Mouse (Mus musculus) MEL (cell line): ENCODE results near the gene Casz1.

Experiments
- CTCF ChIP-seq, 3 experiments: IDR thresholded peaks in 2 of 3; conservative IDR thresholded peaks in 1 of 3; 2 replicates each; pipeline ENCODE4 v1.5.1; 2011 to 2012; ENCODE audit warnings: low read length in 3 of 3, low read depth in 2 of 3, mild to moderate bottlenecking in 2 of 3, improper control_type of control experiment in 1 of 3, inconsistent platforms in 1 of 3, mixed read lengths in 1 of 3, moderate library complexity in 1 of 3; ENCODE audit not compliant: control insufficient read depth in 1 of 3, insufficient read depth in 1 of 3, poor library complexity in 1 of 3, severe bottlenecking in 1 of 3
- EP300 ChIP-seq, 2 experiments: IDR thresholded peaks; 2 replicates each; pipeline ENCODE4 v1.6.1; 2011; ENCODE audit warnings: improper control_type of control experiment in 2 of 2, low read length in 2 of 2, low read depth in 1 of 2, mild to moderate bottlenecking in 1 of 2
- ETS1 ChIP-seq: IDR thresholded peaks from 2 replicates; pipeline ENCODE4 v1.6.1; 2012; ENCODE audit warnings: low read depth, mild to moderate bottlenecking, inconsistent platforms, low read length, improper control_type of control experiment, moderate library complexity
- GABPA ChIP-seq: IDR thresholded peaks from 2 replicates; pipeline ENCODE4 v1.6.1; 2012; ENCODE audit warnings: low read depth, mild to moderate bottlenecking, inconsistent platforms, low read length, improper control_type of control experiment, moderate library complexity
- POLR2A ChIP-seq, 2 experiments: IDR thresholded peaks; 2 replicates each; pipeline ENCODE4 v1.6.1; 2011 to 2012; ENCODE audit warnings: low read length in 2 of 2, mild to moderate bottlenecking in 2 of 2, control low read depth in 1 of 2, improper control_type of control experiment in 1 of 2, low read depth in 1 of 2, moderate library complexity in 1 of 2; ENCODE audit not compliant: control insufficient read depth in 1 of 2, insufficient read depth in 1 of 2, poor library complexity in 1 of 2
- POLR2AphosphoS2 ChIP-seq: IDR thresholded peaks from 2 replicates; pipeline ENCODE4 v1.6.1; 2011; ENCODE audit warnings: low read length, improper control_type of control experiment
- USF2 ChIP-seq, 2 experiments: IDR thresholded peaks; 2 replicates each; pipeline ENCODE4 v1.6.1; 2011 to 2012; ENCODE audit warnings: improper control_type of control experiment in 2 of 2, low read length in 2 of 2, borderline replicate concordance in 1 of 2, inconsistent platforms in 1 of 2, low read depth in 1 of 2, mild to moderate bottlenecking in 1 of 2; ENCODE audit not compliant: insufficient read depth in 1 of 2

DNA sequence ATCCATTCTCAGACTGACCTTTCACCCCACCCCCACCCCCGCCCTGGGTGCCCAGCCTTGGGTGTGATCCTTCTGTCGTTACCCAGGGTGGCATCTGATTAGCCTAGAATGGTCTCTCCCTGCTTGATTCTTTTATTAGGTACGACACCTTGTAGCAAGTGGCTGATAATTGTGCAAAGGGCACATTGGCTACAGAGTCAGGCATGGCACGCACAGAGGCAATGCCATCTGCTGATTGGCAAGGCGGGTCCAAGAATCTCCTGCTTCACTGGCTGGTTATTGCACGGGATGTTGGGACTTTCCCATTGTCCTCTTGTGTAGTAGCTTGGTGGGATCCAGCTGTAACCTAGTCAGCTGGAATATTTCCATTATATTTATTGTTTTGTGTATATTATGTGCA, 33.4 kb downstream of the Casz1 start:
- TF ChIP-seq GABPA, result no peak
- no peak for TF ChIP-seq ETS1
- TF ChIP-seq CTCF (IDR thresholded peaks at IDR 0.05 in 2 of 3, conservative IDR thresholded peaks at IDR 0.05 in 1 of 3; ENCODE audit: control insufficient read depth in 1 of 3, insufficient read depth in 1 of 3, low read depth in 2 of 3, low read length in 3 of 3, poor library complexity in 1 of 3, severe bottlenecking in 1 of 3), result no peak
- TF ChIP-seq POLR2A (IDR thresholded peaks at IDR 0.05; ENCODE audit: control insufficient read depth in 1 of 2, insufficient read depth in 1 of 2, low read depth in 1 of 2, low read length in 2 of 2, poor library complexity in 1 of 2), result no peak
- TF ChIP-seq USF2 (IDR thresholded peaks at IDR 0.05; ENCODE audit: borderline replicate concordance in 1 of 2, insufficient read depth in 1 of 2, low read depth in 1 of 2, low read length in 2 of 2), result no peak
- TF ChIP-seq EP300 (IDR thresholded peaks at IDR 0.05; ENCODE audit: low read depth in 1 of 2, low read length in 2 of 2), result no peak
- no peak for TF ChIP-seq POLR2AphosphoS2
